Mouse (Mus musculus): ENCODE measurements at regions not wholly inside any gene's neighbourhood (a gene's known extent, or its start where the extent isn't known, plus 50 kb on each side); places are given as distances from the start of the nearest gene placed in this dataset.

DNA sequence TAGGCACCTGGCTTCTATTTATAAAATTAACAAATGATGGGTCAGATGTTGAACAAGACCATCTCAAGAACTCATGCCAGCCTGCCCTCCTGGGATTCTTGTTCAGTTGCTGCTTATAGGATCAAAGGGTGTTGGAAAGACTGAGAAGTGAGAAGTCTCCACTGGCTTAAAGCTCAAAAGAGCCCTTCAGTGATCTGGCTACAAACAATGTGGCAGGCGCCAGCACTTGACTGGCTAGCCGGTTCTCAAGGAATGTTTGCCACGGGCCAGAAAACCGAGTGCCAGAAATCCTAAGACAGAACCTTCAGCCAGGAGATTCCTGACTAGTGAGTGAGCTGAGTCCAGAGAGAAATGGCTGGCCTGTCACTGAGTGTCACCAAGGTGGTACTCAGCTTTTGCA, 93.6 kb upstream of the Med14 start:
- WGBS: 47% methylated on average over 4 of the region's 4 CpGs
- Histone ChIP-seq H3K4me3 (no peak overlapping the region), H3K27ac (replicated peaks) (no peak overlapping the region), H3K4me2 (replicated peaks) (no peak overlapping the region), H3K9me3 (no peaks in the 10 kb centered on the region), H3K4me1 (peaks cover 7% of the 10 kb centered on the region; the same call in 1 of the 2 replicates), H3K9ac (replicated peaks) (no peak overlapping the region), H3K36me3 (no peaks in the 10 kb centered on the region), H3K27me3 (no peaks in the 10 kb centered on the region)
- ATAC-seq (replicated peaks): no peak

- Histone ChIP-seq H3K27ac (replicated peaks) (no peak overlapping the region), H3K4me3 (no peak overlapping the region), H3K4me2 (replicated peaks) (no peak overlapping the region), H3K9me3 (no peaks in the 10 kb centered on the region), H3K36me3 (no peaks in the 10 kb centered on the region), H3K27me3 (no peaks in the 10 kb centered on the region), H3K9ac (replicated peaks) (no peak overlapping the region), H3K4me1 (no peaks in the 10 kb centered on the region)
- 86% methylated on average over 4 of the region's 4 CpGs for WGBS
- no peak for ATAC-seq (replicated peaks)
Observed at GRCm38 (mm10) chrX:12851684-12852083, 89.8 kb upstream of the Med14 start.

GRCm38 (mm10) chrX:12844431-12844830, 82.6 kb upstream of the Med14 start:
- Histone ChIP-seq H3K36me3 (no peaks in the 10 kb centered on the region), H3K27ac (replicated peaks) (no peak overlapping the region), H3K27me3 (no peaks in the 10 kb centered on the region), H3K9ac (replicated peaks) (no peak overlapping the region), H3K4me1 (peaks cover 9% of the 10 kb centered on the region; the same call in 1 of the 2 replicates), H3K4me3 (no peak overlapping the region), H3K9me3 (no peaks in the 10 kb centered on the region), H3K4me2 (replicated peaks) (no peak overlapping the region)
- ATAC-seq (replicated peaks): no peak
- WGBS: 61% methylated on average over 1 of the region's 1 CpGs

- Histone ChIP-seq H3K4me2 (replicated peaks) (peak overlapping the region; percentile 43), H3K4me3 (0 out of 2 replicates have a peak overlapping the region, but pooled peaks have one; percentile 27), H3K27ac (replicated peaks) (peak overlapping the region; percentile 97), H3K9ac (replicated peaks) (peak overlapping the region; percentile 33; the same call in 1 of the 2 replicates), H3K9me3 (no peaks in the 10 kb centered on the region), H3K36me3 (no peaks in the 10 kb centered on the region), H3K27me3 (no peaks in the 10 kb centered on the region), H3K4me1 (peaks cover 15% of the 10 kb centered on the region)
- 49% methylated on average over 3 of the region's 3 CpGs for WGBS
- ATAC-seq (replicated peaks): no peak
Observed at GRCm38 (mm10) chrX:12841021-12841325, 79.1 kb upstream of the Med14 start.

DNA sequence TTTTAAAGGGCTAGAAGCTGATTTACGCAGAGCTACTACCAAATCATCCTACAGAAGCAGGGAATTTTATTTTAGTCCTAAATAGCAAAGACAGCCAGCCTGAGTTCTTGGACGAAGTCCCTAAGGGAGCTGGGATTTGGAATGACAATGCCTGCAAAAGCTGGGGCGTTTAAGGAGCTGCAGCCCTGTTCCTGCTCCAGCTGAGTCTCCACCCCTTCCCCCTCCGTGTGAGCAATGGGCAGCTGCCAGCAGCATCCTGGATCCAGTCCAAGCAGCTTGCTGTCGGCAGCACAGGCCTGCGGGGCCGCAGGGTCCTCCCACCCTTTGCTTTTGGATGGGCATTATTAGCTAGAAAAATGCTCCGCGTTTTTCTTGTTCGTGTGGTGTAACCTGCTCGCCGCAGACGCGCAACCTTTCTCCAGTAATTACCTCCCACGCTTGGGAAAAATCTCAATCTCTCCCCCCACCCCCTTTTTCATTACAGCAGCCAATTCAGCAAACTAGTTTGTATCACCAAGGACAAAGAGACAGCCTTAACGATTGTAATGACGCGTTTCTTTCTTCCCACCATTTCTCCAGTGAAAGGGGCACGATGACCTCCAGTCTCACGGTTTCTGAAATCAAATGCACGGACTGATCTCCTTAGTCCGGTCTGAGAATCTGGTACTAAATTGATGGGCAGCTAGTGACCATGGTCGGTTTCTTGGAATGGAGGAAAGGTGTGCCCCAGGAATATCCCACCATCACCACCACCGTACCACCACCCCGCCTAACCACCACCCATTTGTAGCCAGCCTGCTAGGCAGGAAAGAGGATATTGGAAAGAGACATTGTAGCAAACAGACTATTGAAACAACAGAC, 78.5 kb upstream of the Med14 start:
- 17% methylated on average over 25 of the region's 25 CpGs for WGBS
- peak; percentile 83 for ATAC-seq (replicated peaks)
- H3K4me3 ChIP-seq: peak overlapping the region; percentile 27

DNA sequence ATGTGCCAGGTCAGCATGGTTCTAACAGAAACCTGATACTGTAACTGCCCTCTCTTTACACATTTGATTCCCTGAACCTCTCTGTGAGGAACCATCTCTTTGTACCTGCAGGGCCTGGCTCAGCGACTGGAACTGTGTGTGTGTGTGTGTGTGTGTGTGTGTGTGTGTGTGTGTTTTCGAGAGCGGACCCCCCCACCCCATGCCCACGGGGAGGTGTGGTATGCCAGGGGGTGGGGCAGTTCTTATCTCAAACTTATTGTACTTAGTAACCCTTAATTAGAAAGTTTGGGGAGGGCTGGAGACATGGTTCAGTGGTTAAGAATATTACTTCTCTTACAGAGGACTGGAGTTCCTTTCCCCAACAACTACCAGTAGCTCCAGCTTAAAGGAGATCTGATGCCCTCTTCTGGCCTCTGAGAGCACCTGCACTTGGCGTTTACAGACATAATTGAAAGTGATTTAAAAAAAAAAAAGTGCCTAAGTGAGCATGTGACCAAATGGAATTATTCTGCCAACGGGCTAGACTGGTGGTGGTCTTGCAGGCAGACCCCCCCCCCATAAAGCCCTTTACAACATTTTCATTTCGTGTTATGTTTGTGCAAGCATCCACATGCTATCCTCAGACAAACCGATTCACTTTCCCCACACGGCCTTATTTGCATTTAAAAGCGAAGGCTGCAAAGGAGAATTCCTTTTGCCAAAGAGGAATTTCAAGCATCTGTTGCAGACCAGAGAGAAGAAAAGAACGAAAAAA, 77.7 kb upstream of the Med14 start:
- Histone ChIP-seq H3K36me3 (no peaks in the 10 kb centered on the region), H3K4me1 (peaks cover 15% of the 10 kb centered on the region), H3K27me3 (no peaks in the 10 kb centered on the region), H3K9ac (replicated peaks) (peak overlapping the region; percentile 33), H3K4me2 (replicated peaks) (peak overlapping the region; percentile 43), H3K27ac (replicated peaks) (peak overlapping the region; percentile 97), H3K4me3 (peak overlapping the region; percentile 27), H3K9me3 (no peaks in the 10 kb centered on the region)
- peak; percentile 78 for ATAC-seq (replicated peaks)
- 18% methylated on average over 11 of the region's 11 CpGs for WGBS

More for the DNA sequence above, 78.5 kb upstream of the Med14 start:
- Histone ChIP-seq H3K27ac (replicated peaks) (peak overlapping the region; percentile 97), H3K4me2 (replicated peaks) (peak overlapping the region; percentile 43), H3K27me3 (no peaks in the 10 kb centered on the region), H3K36me3 (no peaks in the 10 kb centered on the region), H3K9ac (replicated peaks) (peak overlapping the region; percentile 33), H3K9me3 (no peaks in the 10 kb centered on the region), H3K4me1 (peaks cover 15% of the 10 kb centered on the region)

DNA sequence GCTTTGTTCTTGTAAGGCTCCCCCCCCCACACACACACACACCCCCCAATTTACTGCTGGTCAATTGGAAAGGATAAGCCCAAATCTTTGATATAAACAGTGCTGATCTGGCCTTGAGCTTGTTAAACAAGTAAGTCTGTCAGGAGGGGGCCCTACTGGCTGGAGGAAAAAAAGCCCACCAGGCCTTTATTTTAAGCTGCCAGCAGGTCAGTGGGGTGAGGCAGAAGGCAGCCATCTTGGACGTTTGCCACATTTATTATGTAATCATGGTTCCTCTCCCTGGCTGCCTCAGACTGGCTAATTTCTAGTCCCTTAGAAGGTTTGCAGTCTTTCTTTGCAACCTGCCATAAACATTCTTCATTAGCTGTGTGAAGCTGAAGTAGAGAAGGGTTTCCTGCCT, 75.9 kb upstream of the Med14 start:
- Histone ChIP-seq H3K4me3 (no peak overlapping the region), H3K9me3 (no peaks in the 10 kb centered on the region), H3K36me3 (no peaks in the 10 kb centered on the region), H3K4me2 (replicated peaks) (no peak overlapping the region), H3K27ac (replicated peaks) (peak overlapping the region; percentile 65), H3K27me3 (no peaks in the 10 kb centered on the region), H3K4me1 (peaks cover 15% of the 10 kb centered on the region), H3K9ac (replicated peaks) (no peak overlapping the region)
- WGBS: 7% methylated on average over 1 of the region's 1 CpGs
- ATAC-seq (replicated peaks): no peak

GRCm38 (mm10) chrX:12834681-12835080, 72.8 kb upstream of the Med14 start:
- peaks cover 6% of the 10 kb centered on the region; the same call in 1 of the 2 replicates for H3K4me1 ChIP-seq
- no peak overlapping the region for H3K9ac ChIP-seq (replicated peaks)
- ATAC-seq (replicated peaks): no peak
- no peak overlapping the region for H3K27ac ChIP-seq (replicated peaks)
- no peak overlapping the region for H3K4me3 ChIP-seq
- H3K27me3 ChIP-seq: no peaks in the 10 kb centered on the region
- 52% methylated on average over 4 of the region's 4 CpGs for WGBS
- no peaks in the 10 kb centered on the region for H3K36me3 ChIP-seq
- H3K4me2 ChIP-seq (replicated peaks): no peak overlapping the region
- no peaks in the 10 kb centered on the region for H3K9me3 ChIP-seq

DNA sequence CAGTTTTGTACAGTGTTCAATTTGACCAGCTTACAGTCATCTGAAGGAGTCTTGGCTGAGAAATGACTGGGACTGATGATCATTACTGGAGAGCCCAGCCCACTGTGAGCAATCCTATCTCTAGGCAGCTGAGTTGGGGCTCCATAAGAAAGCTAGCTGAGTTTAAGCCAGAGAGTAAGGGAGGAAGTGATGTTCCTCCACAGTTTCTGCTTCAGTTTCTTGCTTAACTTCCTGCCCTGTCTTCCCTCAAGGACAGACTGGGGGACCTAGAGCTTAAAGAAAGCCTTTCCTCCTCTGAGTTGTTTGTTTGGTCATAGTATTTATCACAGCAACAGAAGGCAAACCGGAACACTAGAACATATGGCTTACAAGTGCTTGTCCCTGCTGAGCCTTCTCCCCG, 70.8 kb upstream of the Med14 start:
- 0 out of 2 replicates have a peak, but pooled peaks cover 5% of the 10 kb centered on the region for H3K4me1 ChIP-seq
- H3K36me3 ChIP-seq: no peaks in the 10 kb centered on the region
- H3K9me3 ChIP-seq: no peaks in the 10 kb centered on the region
- no peak overlapping the region for H3K27ac ChIP-seq (replicated peaks)
- H3K4me3 ChIP-seq: no peak overlapping the region
- ATAC-seq (replicated peaks): no peak
- no peak overlapping the region for H3K4me2 ChIP-seq (replicated peaks)
- H3K9ac ChIP-seq (replicated peaks): no peak overlapping the region
- 95% methylated on average over 2 of the region's 2 CpGs for WGBS
- no peaks in the 10 kb centered on the region for H3K27me3 ChIP-seq

- Histone ChIP-seq H3K9ac (replicated peaks) (no peak overlapping the region), H3K4me2 (replicated peaks) (no peak overlapping the region), H3K4me3 (no peak overlapping the region), H3K36me3 (no peaks in the 10 kb centered on the region), H3K27ac (replicated peaks) (no peak overlapping the region), H3K4me1 (no peaks in the 10 kb centered on the region), H3K27me3 (no peaks in the 10 kb centered on the region), H3K9me3 (no peaks in the 10 kb centered on the region)
- 71% methylated on average over 3 of the region's 3 CpGs for WGBS
- ATAC-seq (replicated peaks): no peak
Observed at GRCm38 (mm10) chrX:12829165-12829564, 67.3 kb upstream of the Med14 start.

GRCm38 (mm10) chrX:12827299-12827872, 65.5 kb upstream of the Med14 start:
- Histone ChIP-seq H3K4me1 (no peaks in the 10 kb centered on the region), H3K4me3 (no peak overlapping the region), H3K27ac (replicated peaks) (no peak overlapping the region), H3K27me3 (no peaks in the 10 kb centered on the region), H3K4me2 (replicated peaks) (no peak overlapping the region), H3K36me3 (no peaks in the 10 kb centered on the region), H3K9ac (replicated peaks) (no peak overlapping the region), H3K9me3 (no peaks in the 10 kb centered on the region)
- no peak for ATAC-seq (replicated peaks)
- 82% methylated on average over 4 of the region's 4 CpGs for WGBS

GRCm38 (mm10) chrX:12826646-12827045, 64.8 kb upstream of the Med14 start:
- H3K27ac ChIP-seq (replicated peaks): no peak overlapping the region
- H3K9me3 ChIP-seq: no peaks in the 10 kb centered on the region
- 92% methylated on average over 4 of the region's 4 CpGs for WGBS
- no peak overlapping the region for H3K4me3 ChIP-seq
- H3K9ac ChIP-seq (replicated peaks): no peak overlapping the region
- ATAC-seq (replicated peaks): no peak
- H3K4me1 ChIP-seq: no peaks in the 10 kb centered on the region
- no peak overlapping the region for H3K4me2 ChIP-seq (replicated peaks)
- H3K27me3 ChIP-seq: no peaks in the 10 kb centered on the region
- H3K36me3 ChIP-seq: no peaks in the 10 kb centered on the region
